Mouse (Mus musculus): ENCODE data around the gene Rab43. TPM values are rescaled to one million over a fixed set of nuclear protein-coding genes. Genes with fewer than 3 reads are reported as not detected.
A peak's percentile ranks its signal among the peaks of the same experiment; 100 is the strongest.

Gene Rab43
- total and polyA plus RNA-seq, 3 experiments = 4.0 to 13.2 TPM; not detected in 1

- TF ChIP-seq MAX (IDR thresholded peaks at IDR 0.05; ENCODE audit: low read length) = peak; percentile 79
- TF ChIP-seq ZC3H11A (IDR thresholded peaks at IDR 0.05; ENCODE audit: low read depth, low read length) = no peak
- TF ChIP-seq GABPA (IDR thresholded peaks at IDR 0.05; ENCODE audit: low read depth, low read length) = no peak
- no peak for TF ChIP-seq ZNF384 (IDR thresholded peaks at IDR 0.05; ENCODE audit: low read depth, low read length)
- no peak for TF ChIP-seq E2F4 (IDR thresholded peaks at IDR 0.05; ENCODE audit: borderline replicate concordance, low read depth, low read length)
- no peak for TF ChIP-seq TBP (IDR thresholded peaks at IDR 0.05; ENCODE audit: low read depth, low read length)
- TF ChIP-seq RAD21 (IDR thresholded peaks at IDR 0.05; ENCODE audit: low read depth, low read length) = no peak
- peak; percentile 92 for TF ChIP-seq BHLHE40 (IDR thresholded peaks at IDR 0.05; ENCODE audit: borderline replicate concordance, low read depth, low read length)
- no peak for TF ChIP-seq MEF2A (IDR thresholded peaks at IDR 0.05; ENCODE audit: extremely low read depth, insufficient replicate concordance, low read depth, low read length, poor library complexity, severe bottlenecking)
- no peak for TF ChIP-seq NELFE (IDR thresholded peaks at IDR 0.05; ENCODE audit: low read depth, low read length)
- TF ChIP-seq SIN3A (IDR thresholded peaks at IDR 0.05; ENCODE audit: low read length) = no peak
- no peak for TF ChIP-seq CTCF (IDR thresholded peaks at IDR 0.05 in 2 of 3, conservative IDR thresholded peaks at IDR 0.05 in 1 of 3; ENCODE audit: control insufficient read depth in 1 of 3, insufficient read depth in 1 of 3, low read depth in 2 of 3, low read length in 3 of 3, poor library complexity in 1 of 3, severe bottlenecking in 1 of 3)
- TF ChIP-seq ELF1 (IDR thresholded peaks at IDR 0.05; ENCODE audit: low read depth, low read length) = no peak
- no peak for TF ChIP-seq UBTF (IDR thresholded peaks at IDR 0.05; ENCODE audit: borderline replicate concordance, insufficient read depth, low read depth, low read length)
- TF ChIP-seq HCFC1 (IDR thresholded peaks at IDR 0.05; ENCODE audit: low read depth, low read length) = no peak
- no peak for TF ChIP-seq EP300 (IDR thresholded peaks at IDR 0.05; ENCODE audit: low read depth in 1 of 2, low read length in 2 of 2)
- TF ChIP-seq POLR2AphosphoS2 (IDR thresholded peaks at IDR 0.05; ENCODE audit: low read length) = no peak
- 0 out of 2 replicates have a peak, but pooled peaks have one; percentile 8 for TF ChIP-seq GATA1 (IDR thresholded peaks at IDR 0.05; ENCODE audit: low read depth, low read length)
- no peak for TF ChIP-seq CHD1 (IDR thresholded peaks at IDR 0.05; ENCODE audit: low read depth, low read length)
These were observed 70.0 kb downstream of the Rab43 start (continued) for GRCm38 (mm10) chr6:87741978-87742377.

- H3K9ac ChIP-seq (ENCODE audit: control insufficient read depth, low read depth, low read length, poor library complexity, severe bottlenecking) = no peak overlapping the region
- H3K27me3 ChIP-seq (ENCODE audit: control insufficient read depth in 1 of 2, insufficient read depth in 2 of 2, low read length in 2 of 2) = no peaks in the 10 kb centered on the region
- H3K79me2 ChIP-seq (ENCODE audit: control insufficient read depth, insufficient read depth, low read length, poor library complexity) = no peaks in the 10 kb centered on the region
- H3K4me1 ChIP-seq (ENCODE audit: control insufficient read depth in 1 of 2, insufficient read depth in 2 of 2, low read length in 2 of 2) = peaks cover 27 to 49% of the 10 kb centered on the region in 2 experiments
- peak overlapping the region; percentile 43; the same call in 1 of the 2 replicates for H3K27ac ChIP-seq (ENCODE audit: control insufficient read depth, low read depth, low read length)
- DNase-seq (ENCODE audit: low read depth, low spot score) = peak; percentile 91
- no peak for TF ChIP-seq SMC3 (IDR thresholded peaks at IDR 0.05; ENCODE audit: low read depth, low read length)
- peak; percentile 91 for TF ChIP-seq SIN3A (IDR thresholded peaks at IDR 0.05; ENCODE audit: low read length)
- peak; percentile 98 for TF ChIP-seq TCF12 (IDR thresholded peaks at IDR 0.05; ENCODE audit: low read depth, low read length)
- TF ChIP-seq TBP (IDR thresholded peaks at IDR 0.05; ENCODE audit: low read depth, low read length) = peak; percentile 92
- TF ChIP-seq CHD1 (IDR thresholded peaks at IDR 0.05; ENCODE audit: low read depth, low read length) = no peak
- peak; percentile 65; the same call in 1 of the 2 replicates for TF ChIP-seq BHLHE40 (IDR thresholded peaks at IDR 0.05; ENCODE audit: borderline replicate concordance, low read depth, low read length)
- peak; percentile 92 to 93 for TF ChIP-seq EP300 (IDR thresholded peaks at IDR 0.05; ENCODE audit: low read depth in 1 of 2, low read length in 2 of 2)
- TF ChIP-seq MYC (IDR thresholded peaks at IDR 0.05; ENCODE audit: low read depth, low read length) = peak; percentile 79; the same call in 1 of the 2 replicates
- TF ChIP-seq TAL1 (IDR thresholded peaks at IDR 0.05; ENCODE audit: low read length) = peak; percentile 97
- TF ChIP-seq NRF1 (IDR thresholded peaks at IDR 0.05; ENCODE audit: insufficient read depth, low read depth, low read length, poor library complexity, severe bottlenecking) = no peak
- peak; percentile 89 for TF ChIP-seq RCOR1 (IDR thresholded peaks at IDR 0.05; ENCODE audit: low read depth, low read length)
- TF ChIP-seq GATA1 (IDR thresholded peaks at IDR 0.05; ENCODE audit: low read depth, low read length) = peak; percentile 96
- peak; percentile 99 for TF ChIP-seq ETS1 (IDR thresholded peaks at IDR 0.05; ENCODE audit: low read depth, low read length)
- no peaks in the 10 kb centered on the region for H3K9me3 ChIP-seq (replicated peaks; ENCODE audit: insufficient read depth, low read length)
- H3K4me3 ChIP-seq (ENCODE audit: control insufficient read depth in 1 of 2, insufficient read depth in 1 of 2, low read depth in 2 of 2, low read length in 2 of 2) = no peak overlapping the region
- peaks cover 0 to 31% of the 10 kb centered on the region in 2 experiments; a peak in 2 of 4 replicates for H3K36me3 ChIP-seq (ENCODE audit: control insufficient read depth in 1 of 2, insufficient read depth in 2 of 2, low read length in 2 of 2)
These were observed 71.5 kb downstream of the Rab43 start for GRCm38 (mm10) chr6:87740496-87740895.

Measured in MEL (cell line).